Mouse (Mus musculus): ENCODE results near the gene 6430571L13Rik.

The 6430571L13Rik gene

DNA sequence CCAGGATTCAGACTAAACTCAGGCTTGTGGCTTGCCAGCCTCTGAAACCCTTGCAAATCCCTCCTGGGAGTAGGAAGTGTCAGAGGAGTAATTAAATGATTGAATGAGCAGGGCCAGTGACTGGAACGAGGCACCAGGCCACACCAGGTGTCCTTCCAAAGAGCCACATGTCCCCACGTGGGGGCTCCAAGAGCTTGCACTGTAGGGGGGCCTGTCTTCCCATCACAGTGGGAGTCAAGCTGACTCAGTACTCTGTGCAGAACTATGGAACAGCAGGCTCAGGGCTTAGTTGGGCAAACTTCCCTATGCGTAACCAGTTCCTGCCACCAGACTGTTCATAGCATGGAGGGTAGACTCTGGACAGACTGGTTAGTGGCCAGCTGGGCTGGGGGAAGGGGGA is 44.0 kb downstream of the 6430571L13Rik start:
- no peak for DNase-seq (ENCODE audit: low read depth)

DNA sequence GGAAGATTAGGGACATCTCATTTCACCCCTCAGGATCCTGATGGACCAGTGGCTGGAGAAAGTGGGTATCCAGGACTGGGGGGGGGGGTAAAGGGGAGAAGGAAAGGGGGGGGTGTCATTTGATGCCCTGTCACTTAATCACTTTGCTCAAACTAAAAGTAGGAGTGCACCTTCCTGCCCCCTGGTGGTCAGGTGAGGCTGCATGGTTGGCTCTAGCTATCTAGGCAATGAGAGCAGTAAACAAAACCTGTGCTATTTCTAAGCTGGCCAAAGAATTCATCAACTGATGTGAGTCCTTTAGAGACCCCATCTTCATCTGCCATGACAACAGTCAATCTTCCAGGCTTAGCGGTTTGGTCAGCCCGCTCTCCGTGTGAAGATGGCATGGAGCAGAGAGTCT is 46.3 kb downstream of the 6430571L13Rik start:
- DNase-seq (ENCODE audit: low read depth), result no peak

DNA sequence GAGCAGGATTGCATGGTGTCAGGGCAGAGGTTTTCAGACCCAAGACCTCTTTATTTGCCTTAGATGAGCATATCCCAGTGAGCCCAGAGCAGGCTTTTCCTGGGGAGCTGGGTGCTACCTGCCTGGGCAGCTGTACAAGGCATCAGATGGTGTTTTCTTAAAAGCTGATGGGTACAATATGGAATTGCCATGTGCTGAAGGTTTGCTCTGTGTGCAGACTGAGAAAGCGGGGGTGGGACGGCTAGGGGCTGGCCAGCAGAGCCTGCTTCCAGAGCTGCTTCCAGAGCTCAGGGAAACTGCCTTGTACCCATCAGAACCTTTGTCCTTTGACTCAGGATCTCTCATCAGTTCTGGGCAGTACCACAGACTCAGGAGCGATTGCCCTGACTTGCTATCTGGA is 47.3 kb downstream of the 6430571L13Rik start:
- DNase-seq (ENCODE audit: low read depth), result no peak

DNA sequence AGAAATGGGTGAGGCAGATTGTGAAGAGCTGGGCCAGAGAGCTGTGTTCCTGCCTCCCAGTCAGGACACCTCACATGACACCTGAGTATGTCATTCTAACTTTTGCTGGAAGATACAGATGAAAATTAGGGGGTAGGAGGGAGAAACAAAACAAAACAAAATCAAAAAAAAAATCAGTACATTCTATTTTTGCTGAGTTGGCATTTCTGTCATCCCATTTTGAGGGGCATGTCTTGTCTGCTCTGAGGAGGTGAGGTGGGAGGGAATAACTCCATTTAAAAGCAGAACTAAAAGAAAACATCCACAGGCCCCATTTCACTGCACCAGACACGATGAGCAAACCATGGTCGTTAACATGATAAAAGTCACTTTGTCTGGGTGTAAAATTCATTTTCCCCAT is 47.9 kb downstream of the 6430571L13Rik start:
- DNase-seq (ENCODE audit: low read depth), result no peak

DNA sequence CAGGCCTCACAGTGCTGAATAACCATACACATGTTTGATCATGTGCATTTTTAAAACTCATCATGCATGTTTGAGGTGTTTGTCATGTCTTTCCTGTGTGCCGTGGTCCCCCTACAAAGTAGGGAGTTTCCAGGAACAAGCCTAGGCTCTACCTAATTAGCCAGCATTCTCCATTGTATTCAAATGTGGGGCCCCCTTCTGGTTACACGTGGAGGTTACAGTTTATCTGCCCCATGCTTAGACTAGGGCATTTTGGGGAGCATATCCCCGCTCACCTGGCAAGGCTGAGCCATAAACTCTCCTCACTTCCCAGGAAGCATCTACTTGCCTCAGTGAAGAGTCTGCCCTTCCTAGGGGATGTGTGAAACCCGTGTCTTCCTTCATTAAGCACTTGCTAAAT is 56.0 kb downstream of the 6430571L13Rik start:
- DNase-seq (ENCODE audit: low read depth), result no peak

DNA sequence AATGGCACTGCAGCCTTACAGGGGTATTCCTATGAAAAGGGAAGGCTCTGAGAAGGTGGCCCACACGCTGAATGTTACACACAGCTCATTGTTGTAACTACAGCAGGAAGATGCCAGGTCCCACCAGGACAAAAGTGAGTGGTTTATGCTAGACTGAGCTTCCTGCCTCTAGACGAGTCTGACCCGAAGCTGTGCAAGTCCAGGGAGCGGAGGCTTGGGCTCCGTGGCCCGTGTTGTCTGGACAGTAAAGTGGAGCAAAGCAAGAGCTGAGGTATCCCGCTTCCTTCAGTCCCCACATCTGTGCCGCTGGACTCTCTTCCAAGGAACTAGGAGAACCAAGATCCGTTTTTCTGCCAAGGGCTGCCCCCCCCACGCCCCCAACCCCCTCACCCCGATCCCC is 58.6 kb downstream of the 6430571L13Rik start:
- no peak for DNase-seq (ENCODE audit: low read depth)

DNA sequence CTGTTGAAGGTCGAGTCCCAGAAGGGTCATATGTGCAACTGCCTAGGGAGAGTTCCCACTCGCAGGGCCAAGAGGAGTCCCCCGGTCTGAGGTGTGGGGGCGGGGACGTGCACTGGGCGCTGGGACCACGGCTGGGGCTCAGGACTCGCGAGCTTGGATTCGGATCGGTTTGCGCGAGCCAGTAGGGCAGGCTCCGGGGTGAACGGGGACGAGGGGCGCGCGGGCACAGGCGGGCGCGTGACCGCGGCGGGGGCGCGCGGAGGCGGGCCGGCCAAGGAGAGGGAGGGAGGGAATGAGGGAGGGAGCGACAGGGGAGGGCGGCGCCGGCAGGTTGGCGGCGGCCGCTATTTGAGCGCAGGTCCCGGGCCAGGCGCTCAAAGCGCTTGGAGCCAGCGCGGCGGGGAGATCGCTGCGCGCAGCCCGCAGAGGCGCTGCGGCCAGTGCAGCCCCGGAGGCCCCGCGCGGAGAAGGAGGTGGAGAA is 59.1 kb downstream of the 6430571L13Rik start, which contains the start of gene Cacna2d2:
Gene Cacna2d2, plus strand, starts transcription at position 122 of the 481 bp plus-strand sequence.
- DNase-seq (ENCODE audit: low read depth), result no peak

DNA sequence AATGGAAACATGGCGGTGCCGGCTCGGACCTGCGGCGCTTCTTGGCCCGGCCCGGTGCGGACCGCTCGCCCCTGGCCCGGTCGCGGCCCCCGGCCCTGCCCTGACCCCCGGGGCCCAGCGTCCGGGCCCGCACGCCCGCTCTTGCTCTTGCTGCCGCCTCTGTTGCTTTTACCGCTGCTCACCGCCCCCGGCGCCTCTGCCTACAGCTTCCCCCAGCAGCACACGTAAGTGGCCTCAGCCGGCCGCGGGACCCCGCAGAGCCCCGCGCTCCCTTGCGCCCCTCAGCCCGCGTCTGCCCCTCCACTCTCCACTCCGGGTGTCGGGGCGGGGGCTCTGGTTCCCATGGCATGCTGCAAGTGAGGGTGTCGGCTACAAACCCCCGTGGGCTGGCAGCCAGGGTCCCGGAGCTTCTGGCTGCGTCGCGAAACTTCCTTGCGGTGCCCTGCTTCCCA is 59.7 kb downstream of the 6430571L13Rik start:
- DNase-seq (ENCODE audit: low read depth), result no peak

DNA sequence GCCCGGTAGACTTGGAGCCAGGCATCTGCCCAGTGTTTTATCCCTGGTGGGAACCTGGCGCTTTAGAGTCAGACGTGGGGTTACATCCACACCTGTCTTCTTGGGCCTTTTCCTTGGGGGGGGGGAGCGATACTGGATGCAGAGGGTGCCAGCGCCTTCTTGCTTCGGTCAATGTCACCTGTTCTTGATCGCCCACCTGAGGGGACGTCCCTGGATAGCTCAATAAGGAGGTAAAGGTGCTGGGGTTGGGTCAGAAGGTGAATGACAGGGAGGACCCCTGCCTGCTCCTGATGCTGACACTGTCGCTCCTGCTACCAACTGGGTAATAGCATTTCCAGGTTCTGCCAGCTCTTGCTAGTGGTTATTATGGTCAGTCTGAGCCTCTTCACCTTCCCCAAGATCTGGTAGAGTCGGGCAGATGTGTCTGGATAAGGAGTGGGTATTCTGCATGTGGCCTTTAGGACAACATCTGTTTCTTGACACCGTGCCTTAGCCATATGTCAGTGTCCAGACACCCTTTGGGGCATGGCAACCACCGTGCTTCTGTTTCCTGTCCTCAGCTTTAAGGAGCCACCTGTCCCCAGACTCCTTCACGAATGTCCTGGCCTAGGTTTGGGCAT is 60.4 kb downstream of the 6430571L13Rik start:
- DNase-seq (ENCODE audit: low read depth), result no peak

All from fibroblast of lung, adult 2 months (primary cell).